Mouse (Mus musculus): Measurements from ENCODE around the gene Them7. TPM values are rescaled to one million over a fixed set of nuclear protein-coding genes. Genes with fewer than 3 reads are reported as not detected.

The Them7 gene
- total and polyA plus RNA-seq, 3 experiments = not detected

GRCm38 (mm10) chr2:105219664-105220063 is 4.5 kb upstream of the Them7 start (continued):
- TF ChIP-seq SMC3 (IDR thresholded peaks at IDR 0.05; ENCODE audit: low read depth, low read length) = no peak
- no peak for TF ChIP-seq TAL1 (IDR thresholded peaks at IDR 0.05; ENCODE audit: low read length)
- TF ChIP-seq HCFC1 (IDR thresholded peaks at IDR 0.05; ENCODE audit: low read depth, low read length) = 0 out of 2 replicates have a peak, but pooled peaks have one; percentile 5
- no peak for TF ChIP-seq CTCF (IDR thresholded peaks at IDR 0.05 in 2 of 3, conservative IDR thresholded peaks at IDR 0.05 in 1 of 3; ENCODE audit: control insufficient read depth in 1 of 3, insufficient read depth in 1 of 3, low read depth in 2 of 3, low read length in 3 of 3, poor library complexity in 1 of 3, severe bottlenecking in 1 of 3)
- no peak for TF ChIP-seq CHD2 (IDR thresholded peaks at IDR 0.05; ENCODE audit: low read length)
- TF ChIP-seq ZNF384 (IDR thresholded peaks at IDR 0.05; ENCODE audit: low read depth, low read length) = no peak
- TF ChIP-seq ZC3H11A (IDR thresholded peaks at IDR 0.05; ENCODE audit: low read depth, low read length) = no peak; the same call in 1 of the 2 replicates
- TF ChIP-seq GABPA (IDR thresholded peaks at IDR 0.05; ENCODE audit: low read depth, low read length) = no peak
- TF ChIP-seq ZKSCAN1 (IDR thresholded peaks at IDR 0.05; ENCODE audit: low read depth, low read length) = no peak

- H3K9ac ChIP-seq (ENCODE audit: control insufficient read depth, low read depth, low read length, poor library complexity, severe bottlenecking) = no peak overlapping the region
- H3K27me3 ChIP-seq (ENCODE audit: control insufficient read depth in 1 of 2, insufficient read depth in 2 of 2, low read length in 2 of 2) = no peaks in the 10 kb centered on the region
- no peaks in the 10 kb centered on the region for H3K9me3 ChIP-seq (replicated peaks; ENCODE audit: insufficient read depth, low read length)
- no peak for TF ChIP-seq BHLHE40 (IDR thresholded peaks at IDR 0.05; ENCODE audit: borderline replicate concordance, low read depth, low read length)
- no peak for TF ChIP-seq CHD1 (IDR thresholded peaks at IDR 0.05; ENCODE audit: low read depth, low read length)
- no peak for TF ChIP-seq ZNF384 (IDR thresholded peaks at IDR 0.05; ENCODE audit: low read depth, low read length)
- TF ChIP-seq USF1 (IDR thresholded peaks at IDR 0.05; ENCODE audit: low read depth, low read length) = no peak
- TF ChIP-seq NRF1 (IDR thresholded peaks at IDR 0.05; ENCODE audit: insufficient read depth, low read depth, low read length, poor library complexity, severe bottlenecking) = no peak
- TF ChIP-seq SMC3 (IDR thresholded peaks at IDR 0.05; ENCODE audit: low read depth, low read length) = no peak
- no peak for TF ChIP-seq JUND (IDR thresholded peaks at IDR 0.05; ENCODE audit: low read depth, low read length)
- TF ChIP-seq KAT2A (conservative IDR thresholded peaks at IDR 0.05; ENCODE audit: low read depth, low read length) = no peak
- no peak for TF ChIP-seq MAX (IDR thresholded peaks at IDR 0.05; ENCODE audit: low read length)
- TF ChIP-seq CHD2 (IDR thresholded peaks at IDR 0.05; ENCODE audit: low read length) = no peak
- TF ChIP-seq SIN3A (IDR thresholded peaks at IDR 0.05; ENCODE audit: low read length) = no peak
- TF ChIP-seq POLR2AphosphoS5 (IDR thresholded peaks at IDR 0.05; ENCODE audit: borderline replicate concordance, low read depth, low read length) = no peak
- TF ChIP-seq E2F4 (IDR thresholded peaks at IDR 0.05; ENCODE audit: borderline replicate concordance, low read depth, low read length) = no peak
- no peak for TF ChIP-seq MAFK (IDR thresholded peaks at IDR 0.05; ENCODE audit: borderline replicate concordance, low read depth, low read length)
- no peak for TF ChIP-seq ZKSCAN1 (IDR thresholded peaks at IDR 0.05; ENCODE audit: low read depth, low read length)
- no peak overlapping the region for H3K27ac ChIP-seq (ENCODE audit: control insufficient read depth, low read depth, low read length)
- DNase-seq (ENCODE audit: low read depth, low spot score) = no peak
- no peaks in the 10 kb centered on the region for H3K79me2 ChIP-seq (ENCODE audit: control insufficient read depth, insufficient read depth, low read length, poor library complexity)
- H3K36me3 ChIP-seq (ENCODE audit: control insufficient read depth in 1 of 2, insufficient read depth in 2 of 2, low read length in 2 of 2) = peaks cover 0 to 25% of the 10 kb centered on the region in 2 experiments; a peak in 2 of 4 replicates
- H3K4me1 ChIP-seq (ENCODE audit: control insufficient read depth in 1 of 2, insufficient read depth in 2 of 2, low read length in 2 of 2) = peaks cover 14 to 30% of the 10 kb centered on the region in 2 experiments
- no peak overlapping the region for H3K4me3 ChIP-seq (ENCODE audit: control insufficient read depth in 1 of 2, insufficient read depth in 1 of 2, low read depth in 2 of 2, low read length in 2 of 2)
Measured at GRCm38 (mm10) chr2:105220738-105221303, 3.3 kb upstream of the Them7 start.
